Mouse (Mus musculus) lung, postnatal 0 days (tissue): ENCODE data around the gene Ttc38.

Experiments used
- CTCF ChIP-seq: IDR thresholded peaks from 2 replicates; pipeline ENCODE4 v1.5.1; 2016; ENCODE audit warnings: antibody characterized with exemption, mild to moderate bottlenecking
- EP300 ChIP-seq: IDR thresholded peaks from 2 replicates; pipeline ENCODE4 v1.6.1; 2016; ENCODE audit warnings: antibody characterized with exemption, mild to moderate bottlenecking, control low read depth

DNA sequence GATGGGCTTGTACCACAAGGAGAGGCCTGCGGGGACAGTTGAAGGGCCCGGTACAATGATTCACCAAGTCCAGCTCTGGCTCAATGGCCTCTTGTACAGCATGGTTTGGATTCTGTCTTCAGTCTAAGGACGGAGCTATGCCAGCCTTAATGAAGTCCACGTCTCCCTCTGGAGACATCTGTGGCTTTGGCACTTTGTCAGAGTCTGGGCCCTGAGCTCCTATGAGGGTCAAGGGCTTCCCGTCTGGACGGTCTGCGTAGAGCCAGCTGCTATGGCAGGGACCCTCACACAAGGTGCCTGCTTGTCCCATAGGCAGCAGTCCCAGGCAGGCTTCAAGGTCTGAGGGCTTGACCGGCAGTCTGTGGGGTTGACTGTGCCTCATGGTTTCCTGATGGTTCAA lies 68.2 kb downstream of the Ttc38 start:
- TF ChIP-seq CTCF: no peak
- TF ChIP-seq EP300: no peak
